Mouse (Mus musculus): ENCODE data around the gene Rab2b.

GRCm38 (mm10) chr14:52225972-52226371 is 53.4 kb downstream of the Rab2b start:
- no peak for TF ChIP-seq CTCF (IDR thresholded peaks at IDR 0.05; ENCODE audit: borderline replicate concordance, insufficient read depth, low read depth, low read length)
- no peak for TF ChIP-seq POLR2A (IDR thresholded peaks at IDR 0.05; ENCODE audit: borderline replicate concordance, insufficient read depth, low read length)

Data from cerebellum, adult 2 months (tissue).